Mouse (Mus musculus) left cerebral cortex, adult 11 months (tissue): ENCODE data around the gene Fam3c.

ENCODE experiments used
- DNase-seq: peaks from one replicate; pipeline ENCODE4 v3.0.0; 2022; ENCODE audit warnings: low spot score

Gene Fam3c

GRCm38 (mm10) chr6:22354031-22354430 lies 2.0 kb downstream of the Fam3c start:
- DNase-seq: no peak

GRCm38 (mm10) chr6:22351551-22351950 lies 4.5 kb downstream of the Fam3c start:
- no peak for DNase-seq

GRCm38 (mm10) chr6:22350239-22350571 lies 5.8 kb downstream of the Fam3c start:
- DNase-seq: no peak

GRCm38 (mm10) chr6:22349531-22350238 lies 6.4 kb downstream of the Fam3c start:
- DNase-seq: no peak

- DNase-seq: no peak
Measured at GRCm38 (mm10) chr6:22348975-22349374, 7.1 kb downstream of the Fam3c start.

- no peak for DNase-seq
Measured at GRCm38 (mm10) chr6:22348130-22348529, 7.9 kb downstream of the Fam3c start.

GRCm38 (mm10) chr6:22347132-22347902 lies 8.7 kb downstream of the Fam3c start:
- DNase-seq: no peak

GRCm38 (mm10) chr6:22344443-22344842 lies 11.6 kb downstream of the Fam3c start:
- DNase-seq: no peak

GRCm38 (mm10) chr6:22343706-22344105 lies 12.3 kb downstream of the Fam3c start:
- no peak for DNase-seq

GRCm38 (mm10) chr6:22343292-22343691 lies 12.8 kb downstream of the Fam3c start:
- DNase-seq: no peak

GRCm38 (mm10) chr6:22340779-22341178 lies 15.3 kb downstream of the Fam3c start:
- DNase-seq: no peak

GRCm38 (mm10) chr6:22339763-22340542 lies 16.1 kb downstream of the Fam3c start:
- DNase-seq: no peak

GRCm38 (mm10) chr6:22332548-22332947 lies 23.5 kb downstream of the Fam3c start:
- no peak for DNase-seq

- no peak for DNase-seq
Measured at GRCm38 (mm10) chr6:22330169-22330960, 25.7 kb downstream of the Fam3c start.

GRCm38 (mm10) chr6:22327931-22328330 lies 28.1 kb downstream of the Fam3c start:
- no peak for DNase-seq

GRCm38 (mm10) chr6:22327091-22327490 lies 29.0 kb downstream of the Fam3c start:
- DNase-seq: no peak

- no peak for DNase-seq
Measured at GRCm38 (mm10) chr6:22326289-22326688, 29.8 kb downstream of the Fam3c start.

- DNase-seq: peak; percentile 65
Measured at GRCm38 (mm10) chr6:22325364-22326072, 30.5 kb downstream of the Fam3c start.

GRCm38 (mm10) chr6:22298059-22298458 lies 58.0 kb downstream of the Fam3c start:
- DNase-seq: no peak

GRCm38 (mm10) chr6:22297028-22297427 lies 59.0 kb downstream of the Fam3c start:
- DNase-seq: no peak

GRCm38 (mm10) chr6:22293922-22294321 lies 62.1 kb downstream of the Fam3c start:
- DNase-seq: no peak
